Comparison of ENCODE assay signal across 10 mouse cellular contexts in genomic region chr17:83213228-83213915, GRCm38 (mm10). TPM values are rescaled to one million over a fixed set of nuclear protein-coding genes. Genes with fewer than 3 reads are reported as not detected.
DNase-seq lines count a peak whose midpoint lies in the region; ATAC-seq and TF ChIP-seq lines count a peak whose summit lies in the region.
"Had no signal": no experiment of that assay in that cellular context is flagged by ENCODE, and none has a peak within 500 bp of the region (broad histone marks: within the 10 kb centered on the region; RNA-seq: fewer than 3 reads in every experiment).

No protein-coding gene starts in this region.

- H3K4me3 ChIP-seq in kidney, postnatal 0 days (replicated peaks; ENCODE audit: low read depth, low read length): peak overlapping the region; percentile 93; the same call in 1 of the 2 replicates
- H3K4me3 ChIP-seq in embryonic facial prominence, embryonic 15.5 days (replicated peaks): peak overlapping the region; percentile 69; the same call in 1 of the 2 replicates
- peak overlapping the region; percentile 96 for H3K4me3 ChIP-seq in intestine, embryonic 15.5 days (replicated peaks)
- H3K4me3 ChIP-seq in myocyte: peak overlapping the region; percentile 28

- no peak for TF ChIP-seq POLR2A in myocyte (IDR thresholded peaks at IDR 0.05; ENCODE audit: insufficient read length, low read depth)

- peak overlapping the region; percentile 97 for H3K4me2 ChIP-seq in kidney, postnatal 0 days (ENCODE audit: low read length)
- H3K4me2 ChIP-seq in embryonic facial prominence, embryonic 15.5 days (replicated peaks): peak overlapping the region; percentile 92
- H3K4me2 ChIP-seq in intestine, embryonic 15.5 days (replicated peaks): peak overlapping the region; percentile 90
- H3K4me2 ChIP-seq in myocyte (ENCODE audit: low read depth): no peak overlapping the region

- H3K36me3 ChIP-seq in kidney, postnatal 0 days (ENCODE audit: insufficient read depth, low read length): no peaks in the 10 kb centered on the region
- H3K36me3 ChIP-seq in embryonic facial prominence, embryonic 15.5 days: no peaks in the 10 kb centered on the region
- no peaks in the 10 kb centered on the region for H3K36me3 ChIP-seq in intestine, embryonic 15.5 days
- no peaks in the 10 kb centered on the region for H3K36me3 ChIP-seq in myocyte (ENCODE audit: control insufficient read depth, insufficient read depth)

- DNase-seq in kidney, postnatal 0 days (ENCODE audit: low spot score): peak; percentile 47
- DNase-seq in kidney, postnatal 36 days: no peak
- DNase-seq in c-Kit-positive CD71-positive TER-119-positive erythroid progenitor cells, embryonic 14.5 days (ENCODE audit: low spot score): no peak
- no peak for DNase-seq in right cerebral cortex, postnatal 14 days
- DNase-seq in urinary bladder, adult 2 months (ENCODE audit: low spot score): no peak
- DNase-seq: right cerebral cortex, postnatal 25 days had no signal

- peaks cover 15% of the 10 kb centered on the region; the same call in 1 of the 2 replicates for H3K4me1 ChIP-seq in kidney, postnatal 0 days (replicated peaks; ENCODE audit: insufficient read depth, low read length)
- peaks cover 34% of the 10 kb centered on the region for H3K4me1 ChIP-seq in embryonic facial prominence, embryonic 15.5 days
- peaks cover 23% of the 10 kb centered on the region for H3K4me1 ChIP-seq in intestine, embryonic 15.5 days (replicated peaks)

- H3K27me3 ChIP-seq in kidney, postnatal 0 days (ENCODE audit: insufficient read depth, low read length): no peaks in the 10 kb centered on the region
- peaks cover 47% of the 10 kb centered on the region for H3K27me3 ChIP-seq in embryonic facial prominence, embryonic 15.5 days
- no peaks in the 10 kb centered on the region for H3K27me3 ChIP-seq in intestine, embryonic 15.5 days (replicated peaks)
- no peaks in the 10 kb centered on the region for H3K27me3 ChIP-seq in myocyte (ENCODE audit: control insufficient read depth, insufficient read depth, insufficient read length)
- H3K27me3 ChIP-seq: Patski had no signal

- H3K79me2 ChIP-seq in myocyte (ENCODE audit: control insufficient read depth, insufficient read depth): peaks cover 4% of the 10 kb centered on the region

- ATAC-seq in kidney, postnatal 0 days (replicated peaks; ENCODE audit: low FRiP score, low read depth): no peak
- ATAC-seq in embryonic facial prominence, embryonic 15.5 days (ENCODE audit: insufficient number of reproducible peaks, low FRiP score, low TSS enrichment, low read depth): no peak
- ATAC-seq in intestine, embryonic 15.5 days: no peak

- no peak for TF ChIP-seq CTCF in kidney, postnatal 0 days (IDR thresholded peaks at IDR 0.05; ENCODE audit: low read depth)

- H3K9ac ChIP-seq in kidney, postnatal 0 days (ENCODE audit: low read depth, low read length): peak overlapping the region; percentile 98; the same call in 1 of the 2 replicates
- H3K9ac ChIP-seq in embryonic facial prominence, embryonic 15.5 days: no peak overlapping the region
- no peak overlapping the region for H3K9ac ChIP-seq in intestine, embryonic 15.5 days

- no peaks in the 10 kb centered on the region for H3K9me3 ChIP-seq in kidney, postnatal 0 days (replicated peaks; ENCODE audit: low read length)
- no peaks in the 10 kb centered on the region for H3K9me3 ChIP-seq in embryonic facial prominence, embryonic 15.5 days (replicated peaks)
- H3K9me3 ChIP-seq in intestine, embryonic 15.5 days: no peaks in the 10 kb centered on the region

- H3ac ChIP-seq in myocyte (ENCODE audit: control insufficient read depth, insufficient read length): no peak overlapping the region

- 64% methylated on average over 9 of the region's 9 CpGs for WGBS in kidney, postnatal 0 days
- WGBS in embryonic facial prominence, embryonic 15.5 days: 42% methylated on average over 9 of the region's 9 CpGs
- WGBS in intestine, embryonic 15.5 days: 64% methylated on average over 9 of the region's 9 CpGs

- peak overlapping the region; percentile 91 for H3K27ac ChIP-seq in kidney, postnatal 0 days
- H3K27ac ChIP-seq in embryonic facial prominence, embryonic 15.5 days (replicated peaks): no peak overlapping the region
- peak overlapping the region; percentile 89 for H3K27ac ChIP-seq in intestine, embryonic 15.5 days

TF ChIP-seq in myocyte, 11 proteins besides CTCF, POLR2A, EP300 and RAD21:
- no peak for TF ChIP-seq USF1 (IDR thresholded peaks at IDR 0.05; ENCODE audit: low read depth)
- TF ChIP-seq MYOG (IDR thresholded peaks at IDR 0.05; ENCODE audit: control insufficient read depth in 1 of 3, insufficient read depth in 1 of 3, insufficient read length in 2 of 3, low read depth in 2 of 3): no peak
- TF ChIP-seq MAX (IDR thresholded peaks at IDR 0.05; ENCODE audit: low read depth): no peak
- no peak for TF ChIP-seq REST (IDR thresholded peaks at IDR 0.05; ENCODE audit: insufficient read depth, insufficient read length)
- TF ChIP-seq E2F4 (IDR thresholded peaks at IDR 0.05; ENCODE audit: insufficient read depth): no peak
- no peak for TF ChIP-seq MYOD1 (IDR thresholded peaks at IDR 0.05; ENCODE audit: control insufficient read depth in 1 of 3, insufficient read length in 2 of 3, low read depth in 2 of 3)
- no peak for TF ChIP-seq TCF12 (IDR thresholded peaks at IDR 0.05; ENCODE audit: insufficient read depth, poor library complexity, severe bottlenecking)
- TF ChIP-seq TCF3 (IDR thresholded peaks at IDR 0.05; ENCODE audit: insufficient read length, low read depth): no peak
- no peak for TF ChIP-seq CEBPB (IDR thresholded peaks at IDR 0.05; ENCODE audit: insufficient read depth, poor library complexity, severe bottlenecking)
- no peak for TF ChIP-seq SRF (IDR thresholded peaks at IDR 0.05; ENCODE audit: control insufficient read depth, insufficient read length, low read depth)
- TF ChIP-seq POLR2AphosphoS2 (IDR thresholded peaks at IDR 0.05; ENCODE audit: insufficient read length, low read depth): no peak

RNA-seq across cellular contexts. Expression of gene Pkdcc, which starts 1.7 kb away (rescaled TPM):
- polyA plus RNA-seq in kidney, postnatal 0 days (2015; fragmentation: Nextera tagmentation; extraction: Ambion mirVana): 28.5 and 29.1 TPM in 2 replicates
- polyA plus RNA-seq in embryonic facial prominence, embryonic 15.5 days (2015; fragmentation: Nextera tagmentation; extraction: Ambion mirVana): 8.6 and 10.3 TPM in 2 replicates
- 26.9 and 28.4 TPM in 2 replicates for polyA plus RNA-seq in intestine, embryonic 15.5 days (2015; fragmentation: Nextera tagmentation; extraction: Ambion mirVana)
- polyA plus RNA-seq in myocyte (2012; fragmentation: generic; extraction: Trizol): 14.1 TPM
- polyA plus RNA-seq in urinary bladder, adult 2 months (2012; rRNA removed): 65.2 and 69.9 TPM in 2 replicates

Comparison
In these comparisons a context has a peak if more than half of its experiments do, and no peak if none do; other contexts are left out.
1. H3K4me3 ChIP-seq: peak in every context shown above with its lines; median percentile 96 in intestine, embryonic 15.5 days; 93 in kidney, postnatal 0 days; 69 in embryonic facial prominence, embryonic 15.5 days; 28 in myocyte.